Mouse (Mus musculus): ENCODE measurements around the gene Bhlha9. TPM values are rescaled to one million over a fixed set of nuclear protein-coding genes. Genes with fewer than 3 reads are reported as not detected.

Gene Bhlha9
- polyA plus RNA-seq (2014; fragmentation: Illumina TruSeq; extraction: RNeasy Lipid Tissue Mini Kit (QIAGEN cat#74804)) = not detected

GRCm38 (mm10) chr11:76671871-76672475 lies at the start of gene Bhlha9:
Gene Bhlha9, plus strand, starts transcription at chr11:76672470.

GRCm38 (mm10) chr11:76679508-76679907 lies 7.2 kb downstream of the Bhlha9 start, which contains the start of gene Trarg1:
Gene Trarg1, plus strand, starts transcription at chr11:76679808.

Other genes starting within 250 kb of the Bhlha9 start
- 14.9 TPM for gene Abr, start 50.2 kb upstream of the Bhlha9 start, polyA plus RNA-seq (2014; fragmentation: Illumina TruSeq; extraction: RNeasy Lipid Tissue Mini Kit (QIAGEN cat#74804))
- 0.40 TPM for gene Trarg1, start 7.3 kb downstream of the Bhlha9 start, polyA plus RNA-seq (2014; fragmentation: Illumina TruSeq; extraction: RNeasy Lipid Tissue Mini Kit (QIAGEN cat#74804))
- gene Gosr1, start 91.1 kb downstream of the Bhlha9 start, polyA plus RNA-seq (2014; fragmentation: Illumina TruSeq; extraction: RNeasy Lipid Tissue Mini Kit (QIAGEN cat#74804)) = 40.9 TPM
- gene Cpd, start 174.5 kb downstream of the Bhlha9 start, polyA plus RNA-seq (2014; fragmentation: Illumina TruSeq; extraction: RNeasy Lipid Tissue Mini Kit (QIAGEN cat#74804)) = 198 TPM
- gene Tmigd1, start 229.7 kb downstream of the Bhlha9 start, polyA plus RNA-seq (2014; fragmentation: Illumina TruSeq; extraction: RNeasy Lipid Tissue Mini Kit (QIAGEN cat#74804)) = 1.8 TPM

All from ovary, adult 10 weeks (tissue).